Mouse (Mus musculus): ENCODE data around the gene Cadm1.

GRCm38 (mm10) chr9:47628550-47628949, 98.6 kb downstream of the Cadm1 start:
- TF ChIP-seq CTCF (IDR thresholded peaks at IDR 0.05; ENCODE audit: low read depth) = no peak
- no peak for TF ChIP-seq EP300 (IDR thresholded peaks at IDR 0.05; ENCODE audit: low read depth)

Measured in liver, postnatal 0 days (tissue).